Mouse (Mus musculus) bone marrow macrophage, adult 2 months (primary cell): Measurements from ENCODE around the gene Chrnb2. TPM values are rescaled to one million over a fixed set of nuclear protein-coding genes. Genes with fewer than 3 reads are reported as not detected.

Source experiments
- H3K27ac ChIP-seq: 2 replicates; pipeline ENCODE4 v1.5.1; 2012; ENCODE audit warnings: low read depth, low read length; ENCODE audit not compliant: insufficient read depth
- H3K4me1 ChIP-seq: 2 replicates; pipeline ENCODE4 v1.6.1; 2012; ENCODE audit warnings: low read length; ENCODE audit not compliant: control insufficient read depth, insufficient read depth
- H3K4me3 ChIP-seq: 2 replicates; pipeline ENCODE4 v1.5.1; 2012; ENCODE audit warnings: mild to moderate bottlenecking, low read length, moderate library complexity; ENCODE audit not compliant: insufficient read depth
- CTCF ChIP-seq: IDR thresholded peaks from 2 replicates; pipeline ENCODE4 v1.5.1; 2012; ENCODE audit warnings: low read depth, mild to moderate bottlenecking, low read length, moderate library complexity
- POLR2A ChIP-seq: IDR thresholded peaks from 2 replicates; pipeline ENCODE4 v1.6.1; 2012; ENCODE audit warnings: mild to moderate bottlenecking, low read depth, low read length, borderline replicate concordance
- polyA plus RNA-seq: library from polyadenylated mRNA; stranded (reverse); fragments of >200 nt; gene quantifications from 2 replicates; pipeline ENCODE4 v1.2.4, GENCODE M21; 2012; ENCODE audit not compliant: missing spikeins, insufficient read depth, insufficient read length

Gene Chrnb2
- polyA plus RNA-seq, 1 experiment = 0.52 TPM

DNA sequence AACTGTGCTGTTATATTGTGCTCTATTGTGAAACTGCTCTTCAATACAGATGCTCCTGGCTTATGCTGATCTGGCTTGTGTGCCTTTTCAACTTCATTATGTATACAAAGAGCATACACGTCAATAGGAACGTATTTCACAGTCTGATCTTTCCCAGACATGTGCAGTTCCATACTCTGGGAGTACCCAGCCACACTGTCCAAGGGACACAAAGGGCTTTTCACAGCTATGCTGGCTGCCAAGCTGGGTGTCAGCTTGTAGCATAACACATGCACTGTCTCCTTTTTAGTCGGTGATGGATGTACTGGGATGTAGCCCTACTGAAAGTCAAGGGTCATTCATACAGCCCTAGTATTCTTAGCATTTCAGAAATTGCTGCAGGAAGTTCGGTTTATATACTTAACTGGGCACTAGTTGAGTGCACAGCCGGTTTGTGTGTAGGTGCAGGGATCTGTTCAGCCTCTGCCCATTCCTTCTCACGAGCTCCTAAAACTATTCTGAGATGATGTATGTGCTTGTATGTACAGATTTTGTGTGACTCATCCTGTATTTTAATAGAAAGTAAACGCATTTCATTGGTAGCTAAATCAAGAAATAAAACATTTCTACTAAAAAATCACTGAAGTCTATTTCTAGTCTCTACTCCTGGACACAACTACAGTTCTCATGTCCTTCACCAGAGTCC lies 40.9 kb downstream of the Chrnb2 start:
- no peak for TF ChIP-seq POLR2A
- Histone ChIP-seq H3K27ac (no peak overlapping the region), H3K4me1 (peaks cover 2% of the 10 kb centered on the region; the same call in 1 of the 2 replicates), H3K4me3 (no peak overlapping the region)

DNA sequence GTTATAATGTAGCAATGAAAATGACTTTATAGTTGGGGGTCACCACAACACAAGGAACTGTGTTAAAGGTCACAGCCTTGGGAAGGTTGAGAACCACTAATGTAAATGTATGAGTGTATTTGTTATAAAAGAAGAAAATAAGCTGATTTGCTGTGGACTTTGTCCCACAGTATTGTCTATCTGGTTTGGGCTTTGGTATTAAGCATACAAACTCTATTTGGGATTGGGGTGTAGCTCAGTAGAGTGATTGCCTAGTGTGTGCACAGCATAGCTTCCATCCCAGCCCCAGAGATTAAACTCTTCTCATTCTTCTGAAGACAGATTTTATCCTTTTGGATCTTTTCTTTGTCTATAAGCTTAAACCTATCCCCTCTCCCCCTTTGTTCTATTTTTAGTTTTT lies 42.4 kb downstream of the Chrnb2 start:
- TF ChIP-seq POLR2A (no peak), CTCF (no peak)

DNA sequence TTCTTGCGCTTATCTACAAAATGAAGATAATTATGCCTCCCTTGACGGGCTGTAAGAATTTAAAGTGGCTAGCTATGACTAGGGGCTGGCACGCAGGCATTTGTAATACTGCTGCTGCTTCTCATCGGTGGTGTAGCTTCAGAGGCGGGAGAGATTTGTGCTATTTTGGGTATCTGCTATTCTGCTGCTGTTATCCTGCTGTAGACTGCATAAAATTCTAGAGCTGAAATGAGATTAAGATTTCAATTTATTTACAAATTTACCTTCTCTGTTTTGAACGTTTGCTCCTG lies 48.5 kb downstream of the Chrnb2 start:
- Histone ChIP-seq H3K27ac (no peak overlapping the region), H3K4me3 (peak overlapping the region; percentile 94), H3K4me1 (peaks cover 15% of the 10 kb centered on the region)
- TF ChIP-seq POLR2A (no peak), CTCF (no peak)

More for the DNA sequence above, 42.4 kb downstream of the Chrnb2 start:
- H3K4me1 ChIP-seq = peaks cover 2% of the 10 kb centered on the region; the same call in 1 of the 2 replicates
- H3K27ac ChIP-seq = no peak overlapping the region
- H3K4me3 ChIP-seq = no peak overlapping the region

DNA sequence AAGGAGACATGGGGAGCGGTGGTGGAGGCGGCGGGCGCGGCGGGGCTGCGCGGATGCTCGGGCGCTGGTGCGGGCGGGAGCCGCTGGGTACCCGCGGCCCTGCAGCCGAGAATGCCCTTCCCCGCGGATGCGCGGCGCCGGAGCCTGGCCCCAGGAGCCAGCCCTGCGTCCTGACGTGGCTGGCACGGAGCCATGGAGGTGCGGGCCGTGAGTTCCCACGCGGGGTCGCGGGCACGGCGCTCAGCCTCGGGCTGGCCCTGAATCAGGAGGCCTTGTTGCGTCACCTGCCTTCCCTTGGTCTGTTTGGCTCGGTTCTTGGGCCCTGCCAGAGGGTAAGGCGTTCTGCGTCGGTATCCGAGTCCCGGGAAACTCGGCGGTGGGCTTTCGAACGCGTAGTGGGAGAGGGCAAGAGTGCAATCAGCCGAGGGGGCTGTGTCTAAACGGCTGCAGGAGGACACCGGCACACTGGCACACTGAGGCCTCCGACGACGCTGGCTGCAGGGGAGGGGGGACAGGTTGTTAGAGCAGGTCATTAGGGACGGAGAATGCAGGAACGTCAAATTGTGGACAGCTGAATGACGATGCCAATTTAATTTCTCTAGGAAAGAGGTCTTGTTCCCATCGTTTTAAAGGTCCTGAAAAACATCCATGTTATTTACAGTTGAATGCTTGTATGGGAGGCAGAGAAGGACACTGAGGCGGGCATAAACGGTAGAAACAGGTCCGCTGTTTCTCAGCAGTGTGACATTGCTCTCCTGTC lies 49.0 kb downstream of the Chrnb2 start:
- Histone ChIP-seq H3K4me3 (peak overlapping the region; percentile 94), H3K27ac (no peak overlapping the region), H3K4me1 (peaks cover 15% of the 10 kb centered on the region)
- TF ChIP-seq CTCF (no peak), POLR2A (no peak)

DNA sequence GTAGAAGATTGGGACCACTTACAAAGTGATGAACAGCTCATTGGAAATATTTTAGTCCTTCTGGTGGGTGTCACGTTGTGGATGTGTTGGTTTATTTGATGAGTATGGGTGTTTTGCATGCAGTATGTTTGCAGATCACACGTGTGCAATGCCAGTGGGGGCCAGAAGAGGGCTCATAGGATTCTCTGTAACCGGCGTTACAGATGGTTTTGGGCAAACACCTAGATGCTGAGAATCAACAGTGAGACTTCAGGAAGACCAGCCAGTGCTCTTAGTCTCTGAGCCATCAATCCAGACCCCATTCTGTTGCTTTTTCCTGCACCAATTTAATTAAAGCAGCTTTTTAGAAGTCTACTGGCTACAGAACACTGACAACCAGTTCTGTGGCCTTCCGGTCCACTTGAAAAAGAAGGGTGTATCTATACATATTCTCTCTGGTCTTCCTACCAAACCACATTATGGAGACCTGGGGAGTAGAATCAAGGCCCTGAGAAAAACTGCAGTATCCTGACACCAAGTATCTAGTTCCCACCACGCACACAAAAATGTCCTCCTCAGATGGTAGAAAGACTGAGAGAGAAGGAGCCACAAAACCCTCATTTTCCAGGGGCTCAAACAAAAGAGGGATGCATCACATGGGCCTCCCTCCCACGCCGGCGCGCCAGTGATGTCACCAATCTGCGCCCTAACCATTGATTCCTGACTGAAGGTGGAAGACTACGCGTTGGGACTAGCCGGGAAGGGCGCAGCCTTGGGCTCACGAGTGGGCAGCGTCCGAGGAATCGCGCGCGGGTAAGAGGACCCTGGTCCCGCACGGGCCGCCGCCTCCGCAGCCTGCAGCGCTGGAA lies 49.8 kb downstream of the Chrnb2 start, which contains the start of gene Adar:
Gene Adar, plus strand, starts transcription at position 664 of the 848 bp plus-strand sequence.
- TF ChIP-seq CTCF = no peak
- no peak for TF ChIP-seq POLR2A
- Histone ChIP-seq H3K4me1 (peaks cover 15% of the 10 kb centered on the region), H3K27ac (no peak within 1 kb of the TSS), H3K4me3 (peak within 1 kb of the TSS; percentile 94)

DNA sequence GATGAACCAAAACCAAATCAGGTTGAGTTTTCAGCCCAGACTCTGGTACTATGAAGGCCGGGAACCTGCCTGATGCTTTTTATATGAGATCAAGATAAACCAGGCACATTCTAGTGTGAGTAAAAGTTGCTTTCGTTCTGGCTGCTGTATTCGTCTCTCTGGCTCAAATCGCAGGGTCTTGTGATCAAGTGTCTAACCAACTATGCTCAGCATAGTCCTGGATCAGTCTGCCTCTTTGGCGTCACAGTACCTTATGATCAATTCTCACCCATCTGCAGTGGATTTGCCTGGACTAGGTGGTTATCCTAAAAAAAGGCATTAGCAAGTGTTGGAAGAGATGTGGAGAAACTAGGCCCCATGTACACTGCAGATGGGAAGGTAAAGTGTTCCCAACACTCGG lies 60.4 kb downstream of the Chrnb2 start:
- no peaks in the 10 kb centered on the region; the same call in 1 of the 2 replicates for H3K4me1 ChIP-seq
- no peak overlapping the region for H3K27ac ChIP-seq
- H3K4me3 ChIP-seq = no peak overlapping the region
- TF ChIP-seq POLR2A = no peak
- no peak for TF ChIP-seq CTCF

DNA sequence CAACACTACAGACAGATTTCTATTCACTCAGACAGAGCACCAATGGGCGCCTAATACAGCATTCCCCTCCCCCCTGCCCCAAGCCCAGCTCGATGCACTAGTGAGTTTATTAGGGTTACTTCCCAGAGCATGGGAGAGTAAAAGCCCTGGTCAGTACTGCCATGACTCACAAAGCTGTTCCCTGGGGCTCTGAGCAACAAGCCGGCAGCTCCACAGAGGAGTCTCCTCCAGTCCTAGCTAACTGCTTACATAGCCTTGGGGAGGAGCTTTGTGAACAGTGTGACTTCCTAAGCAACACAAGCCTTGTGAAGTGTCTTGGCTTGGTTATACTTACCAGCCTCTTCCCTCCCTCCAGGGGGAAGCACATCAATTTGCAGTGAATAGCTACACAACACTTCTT lies 60.8 kb downstream of the Chrnb2 start:
- H3K4me1 ChIP-seq = no peaks in the 10 kb centered on the region; the same call in 1 of the 2 replicates
- H3K27ac ChIP-seq = no peak overlapping the region
- TF ChIP-seq CTCF = no peak
- no peak for TF ChIP-seq POLR2A
- H3K4me3 ChIP-seq = no peak overlapping the region

DNA sequence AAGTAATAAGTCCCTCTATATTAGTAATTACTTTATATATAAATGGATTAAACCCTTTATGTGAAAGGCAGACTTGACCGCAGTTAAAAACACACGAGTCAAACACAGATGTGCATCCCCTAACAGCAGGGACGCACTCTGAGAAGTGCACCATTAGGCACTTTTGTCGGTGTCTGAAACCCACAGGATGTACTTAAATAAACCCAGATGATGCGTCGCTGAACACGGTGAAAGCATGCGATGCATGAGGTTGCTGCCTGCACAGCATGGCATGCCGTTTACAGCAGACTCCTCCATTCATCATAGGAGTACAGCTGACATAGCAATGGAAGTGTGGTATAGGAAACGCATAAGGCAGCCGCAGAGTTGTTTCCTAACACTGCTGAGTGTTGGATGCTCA lies 64.0 kb downstream of the Chrnb2 start:
- H3K4me1 ChIP-seq = no peaks in the 10 kb centered on the region; the same call in 1 of the 2 replicates
- H3K27ac ChIP-seq = no peak overlapping the region
- H3K4me3 ChIP-seq = no peak overlapping the region
- TF ChIP-seq POLR2A = no peak
- TF ChIP-seq CTCF = no peak

DNA sequence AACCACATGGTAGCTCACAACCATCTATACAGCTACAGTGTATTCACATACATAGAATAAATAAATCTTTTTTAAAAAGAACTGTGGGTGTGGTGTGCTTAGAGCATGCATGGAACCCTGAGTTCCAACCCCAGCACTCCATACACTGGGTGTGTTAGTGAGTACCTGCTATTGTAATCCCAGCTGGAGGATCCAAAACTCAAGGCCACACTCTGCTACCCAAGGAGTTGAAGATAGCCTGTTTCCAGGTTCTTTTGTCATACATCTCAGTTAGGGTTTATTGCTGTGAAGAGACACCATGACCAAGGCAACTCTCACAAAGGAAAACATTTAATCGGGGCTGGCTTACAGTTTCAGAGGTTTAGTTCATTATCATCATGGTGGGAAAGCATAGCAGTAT lies 65.5 kb downstream of the Chrnb2 start:
- no peaks in the 10 kb centered on the region; the same call in 1 of the 2 replicates for H3K4me1 ChIP-seq
- H3K27ac ChIP-seq = no peak overlapping the region
- no peak overlapping the region for H3K4me3 ChIP-seq
- TF ChIP-seq POLR2A = no peak
- no peak for TF ChIP-seq CTCF

Other genes starting within 250 kb of the Chrnb2 start
- gene Kcnn3, start 244.5 kb downstream of the Chrnb2 start, polyA plus RNA-seq = not detected in 2 replicates
- 57.9 and 61.1 TPM in 2 replicates for gene Adar, start 49.6 kb downstream of the Chrnb2 start, polyA plus RNA-seq
- 139 and 145 TPM in 2 replicates for gene Ube2q1, start 9.0 kb upstream of the Chrnb2 start, polyA plus RNA-seq
- gene She, start 66.7 kb upstream of the Chrnb2 start, polyA plus RNA-seq = not detected in 2 replicates
- gene Il6ra, start 148.6 kb upstream of the Chrnb2 start, polyA plus RNA-seq = 75.7 and 82.0 TPM in 2 replicates
- gene Atp8b2, start 198.9 kb upstream of the Chrnb2 start, polyA plus RNA-seq = 17.7 and 28.7 TPM in 2 replicates
- 96.5 and 113 TPM in 2 replicates for gene Hax1, start 234.1 kb upstream of the Chrnb2 start, polyA plus RNA-seq